Mouse (Mus musculus) gastrocnemius, adult 18-20 months (tissue): Measurements from ENCODE around the gene Gm49361. TPM values are rescaled to one million over a fixed set of nuclear protein-coding genes. Genes with fewer than 3 reads are reported as not detected.
A peak's percentile ranks its signal among the peaks of the same experiment; 100 is the strongest.
"Not testable (repeated sequence)": the region's sequence is repeated elsewhere in the genome, so short reads cannot be mapped to it uniquely, and the experiment has no call there.

Experiments used
- DNase-seq: peaks from one replicate; pipeline ENCODE4 v3.0.0; 2021; ENCODE audit warnings: low spot score
- total RNA-seq, 2 experiments: library from RNA; stranded (reverse); gene quantifications; 2 replicates each; pipeline ENCODE4 v1.2.3; 2021

Gene Gm49361
- total RNA-seq, 2 experiments from 2014 or later = 0.96 to 1.00 TPM

- DNase-seq = no peak
Measured at GRCm38 (mm10) chr14:57691316-57691715, 54.6 kb downstream of the Gm49361 start.

DNA sequence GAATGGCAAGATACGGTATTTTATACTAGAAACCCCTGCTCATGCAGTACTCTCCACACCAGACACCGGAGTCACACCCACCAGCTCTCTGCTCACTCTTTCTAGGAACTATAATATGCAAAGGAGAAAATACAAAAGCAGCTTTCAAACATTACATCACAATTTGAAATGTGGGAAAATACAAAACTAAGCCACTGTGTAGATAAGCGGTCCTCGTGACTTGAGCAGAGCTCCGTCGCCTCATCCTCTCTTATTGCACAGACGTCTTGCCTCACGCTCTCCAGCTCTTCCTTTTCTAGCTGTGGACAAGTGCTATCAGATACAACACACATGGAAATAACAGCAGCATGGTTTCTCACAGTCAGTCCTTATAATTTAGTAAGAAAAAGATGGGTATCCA lies 55.2 kb downstream of the Gm49361 start:
- no peak for DNase-seq

GRCm38 (mm10) chr14:57688066-57688465 lies 57.8 kb downstream of the Gm49361 start:
- DNase-seq = not testable (repeated sequence)

GRCm38 (mm10) chr14:57687441-57687840 lies 58.5 kb downstream of the Gm49361 start:
- DNase-seq = no peak

- no peak for DNase-seq
Measured at GRCm38 (mm10) chr14:57686647-57687046, 59.3 kb downstream of the Gm49361 start.

- DNase-seq = peak; percentile 74
Measured at GRCm38 (mm10) chr14:57684579-57684978, 61.3 kb downstream of the Gm49361 start.

- no peak for DNase-seq
Measured at GRCm38 (mm10) chr14:57682751-57683150, 63.2 kb downstream of the Gm49361 start.

GRCm38 (mm10) chr14:57679958-57680535 lies 65.9 kb downstream of the Gm49361 start:
- peak; percentile 86 for DNase-seq

- DNase-seq = no peak
Measured at GRCm38 (mm10) chr14:57679523-57679922, 66.4 kb downstream of the Gm49361 start.

DNA sequence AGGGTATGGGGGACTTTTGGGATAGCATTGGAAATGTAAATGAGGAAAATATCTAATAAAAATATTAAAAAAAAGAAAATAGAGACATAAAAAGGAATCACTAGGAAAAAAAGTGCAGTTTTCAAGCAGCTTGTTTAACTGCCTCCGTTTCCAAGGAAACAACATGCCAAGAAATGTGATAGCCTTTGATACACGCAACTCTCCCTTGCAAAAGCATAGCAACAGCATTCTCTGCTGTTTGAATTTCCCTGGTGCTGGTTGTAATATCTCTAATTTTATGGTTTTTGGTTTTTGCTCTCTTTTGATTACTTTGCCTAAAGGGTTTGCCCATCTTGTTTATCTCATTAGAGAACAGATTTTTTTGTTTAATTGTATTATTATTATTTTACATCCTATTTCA lies 70.4 kb downstream of the Gm49361 start:
- no peak for DNase-seq

- DNase-seq = no peak
Measured at GRCm38 (mm10) chr14:57665628-57665950, 80.3 kb downstream of the Gm49361 start.

GRCm38 (mm10) chr14:57664822-57665627 lies 80.9 kb downstream of the Gm49361 start, which contains the start of gene Xpo4:
Xpo4 (minus strand) TSS chr14:57665430.
- peak; percentile 72 for DNase-seq

DNA sequence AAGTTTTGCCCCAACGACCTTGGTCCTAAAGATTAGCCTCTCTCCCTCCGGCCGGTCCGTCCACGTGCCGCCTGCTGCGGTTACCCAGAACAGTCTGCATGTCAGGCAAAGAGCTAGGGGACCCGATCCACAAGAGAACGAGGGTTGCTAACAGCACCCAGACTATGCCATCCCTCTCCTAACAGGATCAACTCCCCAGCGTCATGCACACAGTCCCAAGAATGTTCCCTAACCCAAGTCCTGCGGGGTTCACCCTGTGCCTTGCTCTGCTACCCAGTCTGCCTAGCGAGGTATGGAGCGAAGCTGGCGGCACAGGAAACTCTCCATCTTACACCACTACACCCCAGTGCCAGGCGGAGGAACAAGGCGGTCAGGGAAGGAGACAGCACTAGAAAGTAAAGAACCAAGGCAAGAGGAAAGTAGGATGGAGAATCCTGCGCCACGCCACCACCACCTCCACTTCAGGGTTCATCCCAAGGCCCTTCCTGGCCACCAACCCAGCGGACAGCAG lies 81.5 kb downstream of the Gm49361 start:
- no peak for DNase-seq

GRCm38 (mm10) chr14:57663630-57664029 lies 82.3 kb downstream of the Gm49361 start:
- DNase-seq = no peak

DNA sequence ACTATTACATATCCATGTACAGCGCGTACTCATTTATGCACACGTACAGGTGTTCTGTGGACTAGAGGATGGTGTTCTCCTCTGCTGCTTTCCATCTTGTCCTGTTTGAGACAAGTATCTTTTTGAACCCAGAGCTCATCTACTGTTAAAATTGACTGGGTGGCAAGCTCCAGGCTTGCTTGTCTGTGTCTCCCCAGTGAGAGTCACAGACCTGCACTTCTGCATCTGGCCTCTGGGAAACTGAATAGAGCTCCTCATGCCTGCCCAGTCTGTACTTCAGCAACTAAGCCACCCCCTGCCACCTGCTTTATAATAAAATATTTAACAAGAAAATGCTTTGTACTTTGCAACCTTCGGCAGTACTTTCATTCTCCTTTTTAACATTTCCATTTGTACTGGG lies 87.6 kb downstream of the Gm49361 start:
- DNase-seq = no peak

DNA sequence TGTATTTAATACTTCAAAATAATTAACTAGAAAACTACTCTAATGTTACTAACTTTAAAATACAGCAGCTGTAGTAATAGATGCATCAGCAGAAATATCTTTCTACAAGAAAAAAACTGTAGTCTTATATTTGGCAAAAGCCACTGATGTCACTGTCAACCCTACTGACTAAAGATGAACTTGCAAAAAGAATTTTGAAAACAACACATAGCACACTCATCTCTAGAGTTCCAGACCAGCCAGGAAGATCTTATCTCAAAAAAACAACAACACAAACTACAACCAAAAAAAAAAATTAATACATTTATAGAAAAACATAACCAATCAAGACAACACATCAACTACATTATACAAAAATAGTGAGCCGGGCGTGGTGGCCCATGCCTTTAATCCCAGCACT lies 88.4 kb downstream of the Gm49361 start:
- no peak for DNase-seq

GRCm38 (mm10) chr14:57656519-57656918 lies 89.4 kb downstream of the Gm49361 start:
- DNase-seq = not testable (repeated sequence)

DNA sequence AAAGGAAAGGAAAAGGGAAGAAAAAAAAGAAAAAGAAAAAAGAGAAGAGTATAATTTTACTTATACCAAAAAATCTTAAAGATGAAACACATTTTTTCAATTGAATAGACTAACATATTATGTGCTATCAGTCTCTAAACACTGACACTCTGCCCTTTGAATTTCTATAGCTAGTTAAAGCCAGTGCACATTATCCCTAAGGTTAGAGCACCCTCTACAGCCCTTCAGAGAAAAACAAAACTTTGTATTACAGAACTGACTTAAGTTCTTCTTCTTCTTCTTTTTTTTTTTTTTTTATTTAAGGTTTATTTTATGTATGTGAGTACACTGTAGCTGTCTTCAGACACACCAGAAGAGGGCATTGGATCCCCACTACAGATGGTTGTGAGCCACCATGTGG lies 96.4 kb downstream of the Gm49361 start:
- no peak for DNase-seq

GRCm38 (mm10) chr14:57646155-57646554 lies 99.7 kb downstream of the Gm49361 start:
- no peak for DNase-seq

- no peak for DNase-seq
Measured at GRCm38 (mm10) chr14:57639153-57639552, 106.8 kb downstream of the Gm49361 start.

GRCm38 (mm10) chr14:57634141-57634540 lies 111.8 kb downstream of the Gm49361 start:
- DNase-seq = no peak

DNA sequence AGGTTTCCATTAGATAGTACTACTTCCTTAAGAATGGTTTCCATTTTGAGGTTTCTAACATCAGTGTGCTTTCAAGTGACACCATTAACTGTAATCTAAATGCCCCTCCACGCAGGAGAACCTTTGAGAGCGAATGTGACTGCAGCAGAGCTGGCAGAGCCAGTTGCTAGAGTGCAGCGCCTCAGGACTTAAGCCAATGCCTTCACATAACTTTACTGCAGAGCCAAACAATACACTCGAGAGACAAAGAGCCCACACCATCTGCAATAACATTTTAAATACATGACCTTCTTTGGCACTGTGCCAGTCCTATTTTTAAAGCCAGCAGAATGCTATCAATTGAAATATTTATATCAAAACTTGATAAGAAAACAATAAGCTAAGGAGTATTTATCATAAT lies 116.3 kb downstream of the Gm49361 start:
- DNase-seq = no peak

DNA sequence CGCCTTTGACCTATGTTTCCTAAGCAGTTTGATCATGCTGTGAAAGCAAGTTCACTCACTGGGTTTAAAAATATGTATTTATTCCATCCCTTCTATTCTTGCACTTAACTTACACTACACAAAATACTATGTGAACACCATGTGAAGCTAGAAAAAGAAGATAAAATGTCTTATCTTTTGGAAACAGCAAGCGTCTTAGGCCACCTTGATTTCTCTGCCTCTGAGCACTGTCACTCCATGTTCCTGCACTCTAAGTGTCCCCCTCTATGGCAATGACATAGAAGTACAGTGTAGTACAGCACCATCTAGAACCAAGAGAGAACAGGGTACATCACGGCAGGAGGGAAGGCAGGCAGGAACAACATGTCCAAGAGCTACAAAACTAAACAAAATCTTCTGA lies 123.0 kb downstream of the Gm49361 start:
- DNase-seq = no peak
